Mouse (Mus musculus): ENCODE data around the gene Srgap3. TPM values are rescaled to one million over a fixed set of nuclear protein-coding genes. Genes with fewer than 3 reads are reported as not detected.

Gene Srgap3
- 11.0 TPM in 2 replicates for polyA plus RNA-seq (2014; fragmentation: Nextera tagmentation; extraction: Ambion mirVana)

DNA sequence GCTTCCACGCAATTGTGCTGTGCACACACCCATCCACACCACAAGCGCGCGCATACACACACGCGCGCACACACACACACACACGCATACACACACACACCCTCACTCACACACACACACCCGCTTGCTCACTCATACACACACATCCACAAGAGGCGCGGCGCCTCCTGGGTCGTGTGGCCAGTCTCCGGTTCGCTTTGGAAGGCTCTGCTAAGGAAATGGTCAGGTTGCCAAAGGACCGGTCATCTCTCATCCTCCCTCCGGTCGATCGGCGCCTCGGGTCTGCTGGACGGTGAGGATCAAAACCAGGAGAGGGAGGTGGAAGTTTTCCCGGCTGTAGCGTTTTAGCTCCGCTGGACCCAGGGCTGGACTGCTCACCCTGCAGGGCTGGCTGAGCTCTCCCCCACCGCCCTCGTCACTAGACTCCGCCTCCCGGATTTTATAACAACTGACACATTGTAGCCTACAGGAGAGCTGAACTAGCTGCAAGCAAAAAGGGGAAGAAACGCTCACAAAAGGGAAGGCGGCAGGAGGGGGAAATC is at the start of gene Srgap3:
Gene Srgap3, minus strand, starts transcription at position 372 of the 542 bp plus-strand sequence.
- WGBS = under 1% methylated on average over 31 of the region's 31 CpGs
- Histone ChIP-seq H3K4me1 (ENCODE audit: control insufficient read depth, insufficient read depth, low read length) (peaks cover 4% of the 10 kb centered on the region; the same call in 1 of the 2 replicates), H3K9ac (replicated peaks; ENCODE audit: low read length) (peak within 1 kb of the TSS; percentile 68), H3K4me2 (ENCODE audit: low read depth, low read length) (peak within 1 kb of the TSS; percentile 88), H3K9me3 (replicated peaks; ENCODE audit: control insufficient read depth, low read length) (no peaks in the 10 kb centered on the region), H3K4me3 (ENCODE audit: low read depth, low read length) (peak within 1 kb of the TSS; percentile 67), H3K27ac (replicated peaks; ENCODE audit: low read depth, low read length) (peak within 1 kb of the TSS; percentile 28), H3K27me3 (ENCODE audit: control insufficient read depth, insufficient read depth, low read length) (no peaks in the 10 kb centered on the region), H3K36me3 (replicated peaks; ENCODE audit: control insufficient read depth, insufficient read depth, low read depth, low read length) (no peaks in the 10 kb centered on the region)
- ATAC-seq (replicated peaks; ENCODE audit: insufficient number of reproducible peaks, low FRiP score, low TSS enrichment, low read depth) (peak; percentile 90), DNase-seq (ENCODE audit: low spot score) (peak; percentile 88)

DNA sequence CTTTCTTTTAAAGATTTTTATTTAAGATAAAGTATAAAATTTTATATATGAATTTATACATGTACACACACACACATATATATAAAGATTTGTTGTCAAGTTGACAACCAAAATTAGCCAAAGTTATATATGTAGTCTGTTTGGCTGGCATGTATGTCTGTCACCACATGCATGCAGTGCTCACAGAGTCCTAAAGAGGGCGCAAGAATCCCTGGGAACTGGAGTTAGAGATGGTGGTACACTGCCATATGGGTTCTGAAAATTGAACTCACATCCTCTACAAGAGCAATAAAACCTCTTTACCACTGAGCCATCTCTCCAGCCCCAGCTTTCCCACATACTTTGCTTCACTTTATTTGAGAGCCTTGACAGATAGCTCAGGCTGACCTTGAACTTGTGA is 48.6 kb upstream of the Srgap3 start:
- ATAC-seq (replicated peaks; ENCODE audit: insufficient number of reproducible peaks, low FRiP score, low TSS enrichment, low read depth) = no peak
- DNase-seq (ENCODE audit: low spot score) = no peak
- no peak overlapping the region for H3K9ac ChIP-seq (replicated peaks; ENCODE audit: low read length)
- WGBS = 51% methylated on average over 1 of the region's 1 CpGs
- no peak overlapping the region for H3K27ac ChIP-seq (replicated peaks; ENCODE audit: low read depth, low read length)
- H3K4me3 ChIP-seq (ENCODE audit: low read depth, low read length) = no peak overlapping the region
- H3K36me3 ChIP-seq (replicated peaks; ENCODE audit: control insufficient read depth, insufficient read depth, low read depth, low read length) = no peaks in the 10 kb centered on the region
- no peaks in the 10 kb centered on the region for H3K27me3 ChIP-seq (ENCODE audit: control insufficient read depth, insufficient read depth, low read length)
- H3K4me1 ChIP-seq (ENCODE audit: control insufficient read depth, insufficient read depth, low read length) = no peaks in the 10 kb centered on the region
- no peaks in the 10 kb centered on the region for H3K9me3 ChIP-seq (replicated peaks; ENCODE audit: control insufficient read depth, low read length)
- no peak overlapping the region for H3K4me2 ChIP-seq (ENCODE audit: low read depth, low read length)

DNA sequence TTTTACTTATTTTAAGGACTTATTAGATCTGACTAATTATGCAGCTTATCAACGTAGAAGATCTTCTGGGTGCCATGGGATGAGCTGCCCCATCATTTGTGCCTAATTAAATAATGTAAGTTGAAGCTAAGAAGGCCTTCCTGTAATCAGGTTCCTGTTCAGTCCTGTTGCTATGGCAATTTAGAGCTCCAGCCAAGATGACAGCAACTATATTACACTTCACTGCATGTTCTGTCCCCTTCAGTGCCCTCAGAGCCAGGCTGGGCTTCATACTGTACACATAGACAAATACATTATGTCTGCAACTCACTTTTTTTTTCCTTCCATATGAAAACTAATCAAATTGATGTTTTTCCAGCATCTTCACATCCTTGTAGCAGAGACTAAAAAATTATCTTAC is 43.1 kb upstream of the Srgap3 start:
- Histone ChIP-seq H3K9me3 (replicated peaks; ENCODE audit: control insufficient read depth, low read length) (no peaks in the 10 kb centered on the region), H3K36me3 (replicated peaks; ENCODE audit: control insufficient read depth, insufficient read depth, low read depth, low read length) (no peaks in the 10 kb centered on the region), H3K4me2 (ENCODE audit: low read depth, low read length) (no peak overlapping the region), H3K9ac (replicated peaks; ENCODE audit: low read length) (no peak overlapping the region), H3K27me3 (ENCODE audit: control insufficient read depth, insufficient read depth, low read length) (no peaks in the 10 kb centered on the region), H3K4me3 (ENCODE audit: low read depth, low read length) (no peak overlapping the region), H3K27ac (replicated peaks; ENCODE audit: low read depth, low read length) (no peak overlapping the region), H3K4me1 (ENCODE audit: control insufficient read depth, insufficient read depth, low read length) (no peaks in the 10 kb centered on the region)
- 51% methylated on average over 1 of the region's 1 CpGs for WGBS
- DNase-seq (ENCODE audit: low spot score) = no peak
- no peak for ATAC-seq (replicated peaks; ENCODE audit: insufficient number of reproducible peaks, low FRiP score, low TSS enrichment, low read depth)

DNA sequence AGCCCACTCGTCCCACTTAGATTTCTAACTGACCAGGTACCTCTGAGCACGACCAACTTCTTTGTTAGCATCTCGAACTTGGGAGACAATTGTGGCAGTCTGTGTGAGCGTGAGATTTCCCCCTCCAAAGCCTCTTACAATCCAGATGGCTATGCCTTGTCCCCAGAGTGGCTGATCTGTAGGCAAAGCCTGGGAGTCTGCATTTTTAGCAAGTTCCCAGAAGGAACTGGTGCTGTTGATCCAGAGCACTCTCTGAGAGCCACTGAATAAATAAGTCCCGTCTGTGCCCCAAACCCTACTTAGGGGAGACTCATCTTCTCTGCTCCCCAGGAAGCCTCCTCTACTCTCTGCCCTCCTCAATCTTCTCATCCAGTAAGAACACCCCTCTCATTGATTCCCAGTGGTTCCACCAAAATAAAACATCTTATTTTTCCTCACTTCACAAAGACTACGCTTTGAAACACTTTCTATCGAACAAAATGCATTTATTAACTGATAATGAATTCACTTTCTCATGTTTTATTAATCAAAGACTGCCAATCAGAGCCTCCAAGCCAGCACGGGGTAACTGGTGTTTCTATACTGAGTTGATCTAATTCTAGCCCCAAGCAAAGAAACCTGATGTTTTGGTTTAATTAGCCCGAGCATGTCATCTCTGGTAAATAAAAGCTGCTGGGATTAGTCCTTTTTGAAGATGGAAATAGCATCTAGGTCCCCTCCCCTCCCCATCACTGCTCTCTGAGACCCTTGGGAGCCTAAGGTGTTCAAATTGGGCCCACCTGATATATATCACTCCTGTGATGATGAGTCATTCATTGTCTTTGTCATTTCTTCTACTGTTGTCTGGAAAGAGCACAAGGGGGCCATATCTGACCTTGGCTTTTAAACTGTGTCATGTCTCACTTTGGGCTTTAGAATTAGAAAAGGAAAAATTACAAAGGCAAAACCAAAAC is 38.6 kb upstream of the Srgap3 start:
- no peak overlapping the region for H3K4me3 ChIP-seq (ENCODE audit: low read depth, low read length)
- no peak overlapping the region for H3K9ac ChIP-seq (replicated peaks; ENCODE audit: low read length)
- no peaks in the 10 kb centered on the region for H3K9me3 ChIP-seq (replicated peaks; ENCODE audit: control insufficient read depth, low read length)
- H3K27me3 ChIP-seq (ENCODE audit: control insufficient read depth, insufficient read depth, low read length) = no peaks in the 10 kb centered on the region
- no peaks in the 10 kb centered on the region for H3K4me1 ChIP-seq (ENCODE audit: control insufficient read depth, insufficient read depth, low read length)
- H3K36me3 ChIP-seq (replicated peaks; ENCODE audit: control insufficient read depth, insufficient read depth, low read depth, low read length) = no peaks in the 10 kb centered on the region
- no peak overlapping the region for H3K27ac ChIP-seq (replicated peaks; ENCODE audit: low read depth, low read length)
- DNase-seq (ENCODE audit: low spot score) = no peak
- no peak for ATAC-seq (replicated peaks; ENCODE audit: insufficient number of reproducible peaks, low FRiP score, low TSS enrichment, low read depth)
- H3K4me2 ChIP-seq (ENCODE audit: low read depth, low read length) = no peak overlapping the region
- WGBS = 48% methylated on average over 9 of the region's 9 CpGs

DNA sequence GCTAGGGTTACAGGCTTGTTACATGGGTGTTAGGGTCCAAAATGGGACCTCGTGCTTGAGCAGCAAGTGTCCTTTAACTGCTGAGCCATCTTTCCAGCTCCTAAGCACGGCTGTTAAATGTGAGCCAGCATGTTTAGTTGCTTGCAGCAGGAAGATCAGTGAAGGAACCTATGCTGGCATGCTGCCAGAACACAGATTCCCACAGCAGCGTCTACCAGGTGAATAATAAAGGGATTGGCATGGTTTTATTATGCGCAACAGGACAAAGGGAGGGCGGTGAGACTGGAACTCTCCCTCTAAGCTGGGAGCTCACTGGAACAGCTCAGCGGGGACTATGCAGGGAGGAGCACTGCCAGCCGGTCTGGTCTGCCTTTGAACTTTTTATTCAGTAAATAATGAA is 35.2 kb upstream of the Srgap3 start:
- WGBS = 37% methylated on average over 7 of the region's 7 CpGs
- no peaks in the 10 kb centered on the region for H3K9me3 ChIP-seq (replicated peaks; ENCODE audit: control insufficient read depth, low read length)
- H3K36me3 ChIP-seq (replicated peaks; ENCODE audit: control insufficient read depth, insufficient read depth, low read depth, low read length) = no peaks in the 10 kb centered on the region
- H3K9ac ChIP-seq (replicated peaks; ENCODE audit: low read length) = no peak overlapping the region
- ATAC-seq (replicated peaks; ENCODE audit: insufficient number of reproducible peaks, low FRiP score, low TSS enrichment, low read depth) (no peak), DNase-seq (ENCODE audit: low spot score) (no peak)
- H3K4me3 ChIP-seq (ENCODE audit: low read depth, low read length) = no peak overlapping the region
- no peaks in the 10 kb centered on the region for H3K4me1 ChIP-seq (ENCODE audit: control insufficient read depth, insufficient read depth, low read length)
- H3K27ac ChIP-seq (replicated peaks; ENCODE audit: low read depth, low read length) = no peak overlapping the region
- H3K27me3 ChIP-seq (ENCODE audit: control insufficient read depth, insufficient read depth, low read length) = no peaks in the 10 kb centered on the region
- H3K4me2 ChIP-seq (ENCODE audit: low read depth, low read length) = no peak overlapping the region

DNA sequence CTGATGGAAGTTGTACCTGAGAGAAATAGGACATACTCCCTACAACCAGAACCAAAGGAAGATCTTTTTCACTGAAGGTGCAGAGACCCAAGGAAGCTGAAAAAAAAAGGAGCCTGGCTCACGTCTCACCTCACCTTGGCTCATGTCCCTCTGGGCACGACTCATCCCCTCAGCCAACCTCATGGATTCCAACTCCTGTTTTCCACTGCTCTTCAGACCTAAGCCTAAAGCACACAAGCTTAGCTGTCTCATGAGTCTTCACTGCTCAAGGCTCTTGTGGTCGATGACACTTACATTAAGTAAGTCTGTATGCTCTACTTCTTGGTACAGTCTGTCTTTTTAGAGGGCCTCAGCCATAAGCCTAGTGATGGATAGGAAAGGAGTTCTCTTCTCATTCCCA is 31.9 kb upstream of the Srgap3 start:
- ATAC-seq (replicated peaks; ENCODE audit: insufficient number of reproducible peaks, low FRiP score, low TSS enrichment, low read depth) (no peak), DNase-seq (ENCODE audit: low spot score) (no peak)
- Histone ChIP-seq H3K36me3 (replicated peaks; ENCODE audit: control insufficient read depth, insufficient read depth, low read depth, low read length) (no peaks in the 10 kb centered on the region), H3K4me2 (ENCODE audit: low read depth, low read length) (no peak overlapping the region), H3K27ac (replicated peaks; ENCODE audit: low read depth, low read length) (no peak overlapping the region), H3K9me3 (replicated peaks; ENCODE audit: control insufficient read depth, low read length) (no peaks in the 10 kb centered on the region), H3K4me1 (ENCODE audit: control insufficient read depth, insufficient read depth, low read length) (no peaks in the 10 kb centered on the region), H3K4me3 (ENCODE audit: low read depth, low read length) (no peak overlapping the region), H3K9ac (replicated peaks; ENCODE audit: low read length) (no peak overlapping the region), H3K27me3 (ENCODE audit: control insufficient read depth, insufficient read depth, low read length) (no peaks in the 10 kb centered on the region)
- whole genome bisulfite sequencing = 93% methylated on average over 3 of the region's 3 CpGs

DNA sequence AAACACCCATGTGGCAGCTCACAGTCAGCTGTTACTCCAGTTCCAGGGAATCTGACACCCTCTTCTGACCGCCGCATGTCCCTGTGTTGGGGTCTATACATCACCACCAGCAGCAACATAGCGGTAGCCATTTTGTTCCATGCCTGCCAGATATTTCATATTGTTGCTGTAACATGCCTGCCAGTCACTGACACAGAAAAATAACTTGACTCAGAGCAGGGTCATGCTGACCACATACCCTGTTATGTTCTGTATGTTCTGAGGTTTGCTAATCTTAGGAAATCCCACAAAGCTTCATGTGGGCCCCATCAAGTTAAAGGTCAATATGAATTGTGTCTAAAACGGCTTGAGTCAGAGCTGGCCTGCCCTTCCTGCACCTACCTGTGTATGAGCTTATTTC is 30.2 kb upstream of the Srgap3 start:
- Histone ChIP-seq H3K27me3 (ENCODE audit: control insufficient read depth, insufficient read depth, low read length) (no peaks in the 10 kb centered on the region), H3K4me3 (ENCODE audit: low read depth, low read length) (no peak overlapping the region), H3K9ac (replicated peaks; ENCODE audit: low read length) (no peak overlapping the region), H3K9me3 (replicated peaks; ENCODE audit: control insufficient read depth, low read length) (no peaks in the 10 kb centered on the region), H3K36me3 (replicated peaks; ENCODE audit: control insufficient read depth, insufficient read depth, low read depth, low read length) (no peaks in the 10 kb centered on the region), H3K4me1 (ENCODE audit: control insufficient read depth, insufficient read depth, low read length) (peaks cover 4% of the 10 kb centered on the region), H3K4me2 (ENCODE audit: low read depth, low read length) (no peak overlapping the region), H3K27ac (replicated peaks; ENCODE audit: low read depth, low read length) (no peak overlapping the region)
- 84% methylated on average over 4 of the region's 4 CpGs for WGBS
- no peak for ATAC-seq (replicated peaks; ENCODE audit: insufficient number of reproducible peaks, low FRiP score, low TSS enrichment, low read depth)
- no peak for DNase-seq (ENCODE audit: low spot score)

DNA sequence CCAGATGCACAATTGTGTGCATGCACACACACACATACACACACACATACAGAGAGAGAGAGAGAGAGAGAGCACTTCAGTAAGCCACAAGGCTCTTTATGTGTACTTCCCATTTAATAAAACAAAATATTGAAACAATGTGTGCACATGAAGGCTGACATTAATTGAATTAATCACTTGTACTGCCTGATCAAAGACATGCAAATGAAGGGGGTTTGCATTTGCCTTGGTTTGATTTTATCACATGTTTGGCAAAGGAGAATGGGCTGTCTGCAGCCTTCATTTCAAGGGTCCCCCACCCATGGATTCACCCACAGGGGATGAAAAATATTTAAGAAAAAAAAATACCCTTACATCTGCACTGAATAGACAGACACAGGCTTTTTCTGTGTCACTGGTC is 29.5 kb upstream of the Srgap3 start:
- H3K9ac ChIP-seq (replicated peaks; ENCODE audit: low read length) = no peak overlapping the region
- H3K9me3 ChIP-seq (replicated peaks; ENCODE audit: control insufficient read depth, low read length) = no peaks in the 10 kb centered on the region
- peaks cover 4% of the 10 kb centered on the region for H3K4me1 ChIP-seq (ENCODE audit: control insufficient read depth, insufficient read depth, low read length)
- no peaks in the 10 kb centered on the region for H3K27me3 ChIP-seq (ENCODE audit: control insufficient read depth, insufficient read depth, low read length)
- no peak overlapping the region for H3K4me2 ChIP-seq (ENCODE audit: low read depth, low read length)
- no peak overlapping the region for H3K27ac ChIP-seq (replicated peaks; ENCODE audit: low read depth, low read length)
- no peak for ATAC-seq (replicated peaks; ENCODE audit: insufficient number of reproducible peaks, low FRiP score, low TSS enrichment, low read depth)
- no peak for DNase-seq (ENCODE audit: low spot score)
- no peak overlapping the region for H3K4me3 ChIP-seq (ENCODE audit: low read depth, low read length)
- H3K36me3 ChIP-seq (replicated peaks; ENCODE audit: control insufficient read depth, insufficient read depth, low read depth, low read length) = no peaks in the 10 kb centered on the region
